Mouse (Mus musculus): ENCODE results near the gene Rasl10a. TPM values are rescaled to one million over a fixed set of nuclear protein-coding genes. Genes with fewer than 3 reads are reported as not detected.
A peak's percentile ranks its signal among the peaks of the same experiment; 100 is the strongest.

Gene Rasl10a
- polyA plus RNA-seq, 1 experiment = 4.4 TPM

DNA sequence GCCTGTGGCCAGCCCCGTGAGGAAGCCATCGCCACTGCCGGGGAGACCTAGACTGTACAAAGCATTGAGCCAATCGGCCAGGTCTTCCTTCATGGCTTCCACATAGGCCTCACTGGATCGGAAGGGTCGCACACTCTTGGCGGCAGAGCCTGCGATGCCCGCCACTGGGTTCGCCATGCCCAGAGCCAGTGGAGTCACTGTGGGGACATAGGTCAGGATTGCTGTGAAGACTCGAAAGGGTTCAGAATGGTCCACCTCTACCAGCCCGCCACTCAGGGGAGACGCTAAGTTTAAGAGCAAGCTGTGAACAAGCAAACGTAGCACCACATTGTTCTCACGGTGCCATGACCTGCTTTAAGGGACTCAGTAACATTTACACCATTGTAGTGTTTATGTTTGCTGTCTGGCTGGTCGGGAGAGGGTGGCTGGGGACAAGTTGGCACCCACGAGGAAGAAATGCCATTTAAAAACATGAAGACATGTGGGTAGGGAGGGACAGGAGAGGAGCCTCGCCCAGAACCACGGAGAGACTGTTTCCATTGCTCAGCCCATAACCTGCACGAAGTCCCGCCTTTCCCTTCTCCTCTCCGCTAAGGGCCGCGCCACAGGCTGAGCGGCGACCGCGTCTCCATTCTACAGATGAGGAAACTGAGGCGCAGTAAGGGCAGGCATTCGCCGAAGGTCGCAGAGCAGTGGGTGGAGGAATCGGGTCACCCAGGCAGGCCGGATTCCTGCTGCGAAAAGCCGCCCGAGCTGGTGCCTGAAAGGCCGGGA is 6.5 kb downstream of the Rasl10a start:
- Histone ChIP-seq H3K9ac (ENCODE audit: low read depth, poor library complexity, severe bottlenecking) (peak overlapping the region; percentile 85), H3K27ac (ENCODE audit: insufficient read depth, low read length) (no peak overlapping the region), H3K36me3 (ENCODE audit: control insufficient read depth, insufficient read depth, low read length, poor library complexity, severe bottlenecking) (peaks cover 10% of the 10 kb centered on the region), H3K4me3 (ENCODE audit: low read depth, low read length) (peak overlapping the region; percentile 78), H3K4me1 (ENCODE audit: control insufficient read depth, insufficient read depth, low read length) (peaks cover 4% of the 10 kb centered on the region), H3K27me3 (ENCODE audit: control insufficient read depth, insufficient read depth, low read length, poor library complexity, severe bottlenecking) (no peaks in the 10 kb centered on the region), H3K9me3 (replicated peaks; ENCODE audit: control insufficient read depth, insufficient read depth, low read length, poor library complexity, severe bottlenecking) (no peaks in the 10 kb centered on the region)
- TF ChIP-seq CTCF (IDR thresholded peaks at IDR 0.05; ENCODE audit: low read depth, low read length) (no peak), POLR2A (IDR thresholded peaks at IDR 0.05; ENCODE audit: insufficient read depth, low read length) (no peak), EP300 (IDR thresholded peaks at IDR 0.05; ENCODE audit: insufficient read depth, low read depth, low read length) (no peak)

DNA sequence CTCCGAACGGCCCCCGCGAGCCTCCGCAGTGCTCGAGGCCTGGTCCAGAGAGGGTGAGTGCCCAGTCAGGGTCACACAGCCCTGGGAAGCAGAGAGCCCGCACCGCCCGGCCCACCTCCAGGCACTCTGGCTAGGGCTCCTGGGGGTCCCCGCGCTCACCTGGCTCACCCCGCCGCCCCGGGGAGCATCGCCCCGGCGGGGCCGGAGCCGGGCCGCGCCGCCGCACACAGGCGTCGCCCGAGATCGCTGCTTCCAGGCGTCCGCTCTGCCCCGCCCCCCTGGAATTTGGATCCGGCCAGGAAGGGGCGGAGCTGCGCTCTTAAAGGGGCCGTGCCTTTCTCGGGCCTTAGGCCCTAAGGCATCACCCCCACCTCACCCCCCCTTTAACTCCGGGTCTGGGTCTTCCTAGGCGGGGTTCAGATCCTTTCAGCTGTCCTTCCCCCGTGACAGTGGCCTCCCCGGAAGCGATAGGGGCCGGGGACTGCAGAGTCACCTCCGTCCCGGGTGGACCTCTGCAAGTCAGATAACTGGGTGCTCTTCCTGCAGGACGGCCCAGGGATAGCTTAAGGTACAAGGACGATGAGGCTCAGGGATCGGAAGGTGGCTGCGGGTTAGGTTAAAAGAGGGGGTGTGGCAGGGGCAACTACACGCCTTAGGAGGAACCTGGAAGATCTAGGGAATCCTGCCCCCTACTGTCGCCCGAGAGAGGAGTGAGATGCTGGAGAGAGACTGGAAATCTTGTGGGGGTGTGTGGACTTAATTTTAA is 7.3 kb downstream of the Rasl10a start, which contains the start of gene Gas2l1:
Gene Gas2l1 (minus strand): TSS at position 272 of the 766 bp plus-strand sequence.
- Histone ChIP-seq H3K4me3 (ENCODE audit: low read depth, low read length) (peak within 1 kb of the TSS; percentile 78), H3K9ac (ENCODE audit: low read depth, poor library complexity, severe bottlenecking) (peak within 1 kb of the TSS; percentile 85), H3K9me3 (replicated peaks; ENCODE audit: control insufficient read depth, insufficient read depth, low read length, poor library complexity, severe bottlenecking) (no peaks in the 10 kb centered on the region), H3K36me3 (ENCODE audit: control insufficient read depth, insufficient read depth, low read length, poor library complexity, severe bottlenecking) (peaks cover 16% of the 10 kb centered on the region), H3K27ac (ENCODE audit: insufficient read depth, low read length) (peak within 1 kb of the TSS; percentile 3; the same call in 1 of the 2 replicates), H3K27me3 (ENCODE audit: control insufficient read depth, insufficient read depth, low read length, poor library complexity, severe bottlenecking) (no peaks in the 10 kb centered on the region), H3K4me1 (ENCODE audit: control insufficient read depth, insufficient read depth, low read length) (peaks cover 4% of the 10 kb centered on the region)
- TF ChIP-seq POLR2A (IDR thresholded peaks at IDR 0.05; ENCODE audit: insufficient read depth, low read length) (no peak), EP300 (IDR thresholded peaks at IDR 0.05; ENCODE audit: insufficient read depth, low read depth, low read length) (no peak), CTCF (IDR thresholded peaks at IDR 0.05; ENCODE audit: low read depth, low read length) (peak; percentile 72)

DNA sequence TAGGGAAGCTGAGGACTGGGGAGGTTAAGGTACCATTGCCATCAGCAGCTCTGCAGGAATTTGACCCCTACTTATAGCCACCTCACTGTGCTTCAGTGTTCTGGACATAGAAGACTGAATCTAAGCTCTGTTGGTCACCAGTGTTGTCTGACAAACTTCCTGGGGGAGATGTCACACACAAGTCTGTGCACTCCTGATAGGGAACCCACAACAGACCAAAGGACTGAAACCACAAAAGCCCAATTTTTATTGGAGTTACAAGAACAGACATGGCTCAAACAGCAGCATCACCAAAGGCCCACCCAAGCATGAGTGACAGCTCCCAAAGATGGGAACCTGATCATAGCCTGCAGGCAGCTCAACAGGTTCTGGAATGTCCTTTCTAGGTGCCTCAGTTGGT is 9.1 kb downstream of the Rasl10a start:
- no peak for TF ChIP-seq CTCF (IDR thresholded peaks at IDR 0.05; ENCODE audit: low read depth, low read length)
- TF ChIP-seq EP300 (IDR thresholded peaks at IDR 0.05; ENCODE audit: insufficient read depth, low read depth, low read length) = no peak
- no peak for TF ChIP-seq POLR2A (IDR thresholded peaks at IDR 0.05; ENCODE audit: insufficient read depth, low read length)
- no peak overlapping the region for H3K27ac ChIP-seq (ENCODE audit: insufficient read depth, low read length)
- no peaks in the 10 kb centered on the region for H3K27me3 ChIP-seq (ENCODE audit: control insufficient read depth, insufficient read depth, low read length, poor library complexity, severe bottlenecking)
- peaks cover 34% of the 10 kb centered on the region for H3K36me3 ChIP-seq (ENCODE audit: control insufficient read depth, insufficient read depth, low read length, poor library complexity, severe bottlenecking)
- H3K9ac ChIP-seq (ENCODE audit: low read depth, poor library complexity, severe bottlenecking) = no peak overlapping the region
- H3K4me1 ChIP-seq (ENCODE audit: control insufficient read depth, insufficient read depth, low read length) = peaks cover 2% of the 10 kb centered on the region
- H3K4me3 ChIP-seq (ENCODE audit: low read depth, low read length) = no peak overlapping the region
- no peaks in the 10 kb centered on the region for H3K9me3 ChIP-seq (replicated peaks; ENCODE audit: control insufficient read depth, insufficient read depth, low read length, poor library complexity, severe bottlenecking)

DNA sequence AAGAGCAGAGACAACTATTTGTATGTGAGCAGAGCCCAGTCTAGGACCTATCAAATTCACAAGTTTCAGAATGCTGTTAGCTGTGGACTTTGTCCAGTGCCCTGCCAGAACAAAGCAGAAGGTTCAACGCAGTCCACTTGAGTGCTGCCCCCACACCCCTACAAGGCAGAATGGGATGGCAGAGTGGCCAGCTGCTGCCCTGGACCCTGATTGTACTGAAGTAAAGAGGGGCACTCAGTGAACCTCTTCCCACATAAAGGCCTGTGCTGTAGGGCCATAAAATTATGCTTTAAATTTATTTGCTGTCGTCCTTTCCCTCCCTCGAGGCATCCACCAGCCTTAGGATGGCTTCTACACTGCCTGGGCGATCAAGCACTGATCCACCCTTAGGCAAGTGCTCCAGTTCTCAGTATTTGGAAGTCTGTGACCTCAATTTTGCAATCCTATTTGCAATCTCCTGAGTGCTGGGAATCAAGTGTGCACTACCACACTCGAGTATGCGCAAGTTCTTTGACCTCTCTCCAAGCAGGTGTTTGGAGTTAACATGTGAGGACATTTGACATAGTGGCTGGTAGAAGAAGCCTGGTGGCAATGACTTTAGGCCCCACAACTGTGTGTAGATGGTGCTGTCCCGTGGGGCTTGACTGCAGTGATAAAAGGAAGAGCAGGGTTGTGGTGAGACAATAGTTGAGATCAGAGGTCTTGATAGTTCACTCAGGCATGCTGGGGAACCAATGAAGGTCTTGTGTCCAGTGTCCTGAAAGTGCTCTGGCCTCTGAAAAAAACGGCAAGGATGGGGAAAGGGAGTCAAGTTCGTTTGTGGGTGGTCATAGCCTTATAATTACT is 10.4 kb downstream of the Rasl10a start:
- Histone ChIP-seq H3K9me3 (replicated peaks; ENCODE audit: control insufficient read depth, insufficient read depth, low read length, poor library complexity, severe bottlenecking) (no peaks in the 10 kb centered on the region), H3K36me3 (ENCODE audit: control insufficient read depth, insufficient read depth, low read length, poor library complexity, severe bottlenecking) (peaks cover 47% of the 10 kb centered on the region), H3K4me3 (ENCODE audit: low read depth, low read length) (no peak overlapping the region), H3K4me1 (ENCODE audit: control insufficient read depth, insufficient read depth, low read length) (no peaks in the 10 kb centered on the region), H3K9ac (ENCODE audit: low read depth, poor library complexity, severe bottlenecking) (no peak overlapping the region), H3K27ac (ENCODE audit: insufficient read depth, low read length) (no peak overlapping the region), H3K27me3 (ENCODE audit: control insufficient read depth, insufficient read depth, low read length, poor library complexity, severe bottlenecking) (no peaks in the 10 kb centered on the region)
- TF ChIP-seq POLR2A (IDR thresholded peaks at IDR 0.05; ENCODE audit: insufficient read depth, low read length) (no peak), EP300 (IDR thresholded peaks at IDR 0.05; ENCODE audit: insufficient read depth, low read depth, low read length) (no peak), CTCF (IDR thresholded peaks at IDR 0.05; ENCODE audit: low read depth, low read length) (no peak)

GRCm38 (mm10) chr11:5074882-5075281 is 17.0 kb downstream of the Rasl10a start:
- Histone ChIP-seq H3K4me1 (ENCODE audit: control insufficient read depth, insufficient read depth, low read length) (no peaks in the 10 kb centered on the region), H3K27ac (ENCODE audit: insufficient read depth, low read length) (no peak overlapping the region), H3K36me3 (ENCODE audit: control insufficient read depth, insufficient read depth, low read length, poor library complexity, severe bottlenecking) (peaks cover 83% of the 10 kb centered on the region), H3K9me3 (replicated peaks; ENCODE audit: control insufficient read depth, insufficient read depth, low read length, poor library complexity, severe bottlenecking) (no peaks in the 10 kb centered on the region), H3K4me3 (ENCODE audit: low read depth, low read length) (no peak overlapping the region), H3K27me3 (ENCODE audit: control insufficient read depth, insufficient read depth, low read length, poor library complexity, severe bottlenecking) (no peaks in the 10 kb centered on the region), H3K9ac (ENCODE audit: low read depth, poor library complexity, severe bottlenecking) (no peak overlapping the region)
- TF ChIP-seq POLR2A (IDR thresholded peaks at IDR 0.05; ENCODE audit: insufficient read depth, low read length) (no peak), EP300 (IDR thresholded peaks at IDR 0.05; ENCODE audit: insufficient read depth, low read depth, low read length) (no peak), CTCF (IDR thresholded peaks at IDR 0.05; ENCODE audit: low read depth, low read length) (peak; percentile 16)

Measured in ES-Bruce4 (cell line).